Mouse (Mus musculus): ENCODE results near the gene Lrrc10b. TPM values are rescaled to one million over a fixed set of nuclear protein-coding genes. Genes with fewer than 3 reads are reported as not detected.

Lrrc10b gene
- 0.53 and 1.1 TPM in 2 replicates for polyA plus RNA-seq (2015; fragmentation: Nextera tagmentation; extraction: Ambion mirVana)

GRCm38 (mm10) chr19:10456752-10457483 is at the start of gene Lrrc10b:
TSS of gene Lrrc10b (minus strand) at chr19:10457473.
- under 1% methylated on average over 78 of the region's 96 CpGs for WGBS
- peak; percentile 57 for ATAC-seq (ENCODE audit: low FRiP score)
- Histone ChIP-seq H3K27ac (peak within 1 kb of the TSS; percentile 76), H3K36me3 (no peaks in the 10 kb centered on the region), H3K4me1 (replicated peaks) (peaks cover 35% of the 10 kb centered on the region), H3K27me3 (peaks cover 89% of the 10 kb centered on the region), H3K4me3 (peak within 1 kb of the TSS; percentile 50), H3K4me2 (peak within 1 kb of the TSS; percentile 83), H3K9me3 (no peaks in the 10 kb centered on the region), H3K9ac (peak within 1 kb of the TSS; percentile 71)

GRCm38 (mm10) chr19:10502571-10502970 is 45.3 kb upstream of the Lrrc10b start:
- Histone ChIP-seq H3K27me3 (no peaks in the 10 kb centered on the region), H3K4me2 (no peak overlapping the region), H3K9me3 (no peaks in the 10 kb centered on the region), H3K36me3 (peaks cover 64% of the 10 kb centered on the region), H3K27ac (no peak overlapping the region), H3K9ac (no peak overlapping the region), H3K4me3 (no peak overlapping the region), H3K4me1 (replicated peaks) (peaks cover 6% of the 10 kb centered on the region; the same call in 1 of the 2 replicates)
- ATAC-seq (ENCODE audit: low FRiP score), result peak; percentile 76; the same call in 1 of the 2 replicates
- 3% methylated on average over 4 of the region's 4 CpGs for WGBS

GRCm38 (mm10) chr19:10500581-10500980 is 43.3 kb upstream of the Lrrc10b start:
- Histone ChIP-seq H3K4me1 (replicated peaks) (peaks cover 20% of the 10 kb centered on the region), H3K4me3 (no peak overlapping the region), H3K4me2 (no peak overlapping the region), H3K27ac (no peak overlapping the region), H3K9ac (no peak overlapping the region), H3K36me3 (peaks cover 50% of the 10 kb centered on the region), H3K9me3 (no peaks in the 10 kb centered on the region), H3K27me3 (no peaks in the 10 kb centered on the region)
- WGBS, result 95% methylated on average over 8 of the region's 8 CpGs
- ATAC-seq (ENCODE audit: low FRiP score), result no peak

DNA sequence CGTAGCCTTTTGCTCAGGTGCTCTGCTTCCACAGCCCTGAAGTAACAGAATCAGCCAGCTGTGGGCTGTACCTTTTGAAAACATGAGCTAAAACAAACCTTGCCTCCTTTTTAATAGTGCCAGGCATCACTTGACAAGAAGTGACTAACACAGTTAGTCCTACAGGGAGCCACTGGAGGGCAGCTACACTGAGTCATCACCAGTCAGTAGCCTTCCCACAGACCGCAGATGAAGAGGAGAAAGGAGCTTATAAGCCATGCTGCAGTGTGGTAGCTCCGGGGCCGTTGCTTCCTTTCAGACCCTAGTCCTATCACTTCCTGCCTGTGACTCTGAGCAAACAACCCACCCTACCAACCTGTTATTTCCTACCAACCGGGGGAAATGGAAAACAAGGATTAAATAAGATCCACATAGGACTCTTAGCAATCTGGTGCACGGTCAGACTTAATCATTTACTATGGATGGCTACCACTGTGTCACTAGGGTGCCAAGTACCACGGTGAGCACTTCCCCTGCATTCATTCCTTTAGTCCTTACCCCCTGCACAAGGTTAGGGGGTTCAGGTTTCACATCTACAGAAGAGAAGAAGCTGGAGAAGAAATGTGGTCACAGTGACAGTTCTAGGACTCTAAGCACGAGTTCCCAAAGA is 40.4 kb upstream of the Lrrc10b start:
- Histone ChIP-seq H3K4me1 (replicated peaks) (peaks cover 20% of the 10 kb centered on the region), H3K27ac (peak overlapping the region; percentile 30; the same call in 1 of the 2 replicates), H3K9ac (no peak overlapping the region), H3K27me3 (no peaks in the 10 kb centered on the region), H3K4me3 (no peak overlapping the region), H3K4me2 (no peak overlapping the region), H3K36me3 (peaks cover 33% of the 10 kb centered on the region), H3K9me3 (no peaks in the 10 kb centered on the region)
- 57% methylated on average over 8 of the region's 8 CpGs for WGBS
- ATAC-seq (ENCODE audit: low FRiP score), result no peak

- Histone ChIP-seq H3K27ac (peak overlapping the region; percentile 70), H3K4me3 (no peak overlapping the region), H3K4me1 (replicated peaks) (peaks cover 20% of the 10 kb centered on the region), H3K9me3 (no peaks in the 10 kb centered on the region), H3K9ac (0 out of 2 replicates have a peak overlapping the region, but pooled peaks have one; percentile 24), H3K4me2 (no peak overlapping the region), H3K27me3 (no peaks in the 10 kb centered on the region), H3K36me3 (peaks cover 31% of the 10 kb centered on the region)
- no peak for ATAC-seq (ENCODE audit: low FRiP score)
- WGBS, result 71% methylated on average over 2 of the region's 2 CpGs
Measured at GRCm38 (mm10) chr19:10496976-10497375, 39.7 kb upstream of the Lrrc10b start.

- no peaks in the 10 kb centered on the region for H3K9me3 ChIP-seq
- WGBS, result 87% methylated on average over 1 of the region's 1 CpGs
- no peak overlapping the region for H3K4me2 ChIP-seq
- no peak overlapping the region for H3K9ac ChIP-seq
- no peak for ATAC-seq (ENCODE audit: low FRiP score)
- H3K27me3 ChIP-seq, result no peaks in the 10 kb centered on the region
- H3K36me3 ChIP-seq, result peaks cover 18% of the 10 kb centered on the region
- peaks cover 20% of the 10 kb centered on the region for H3K4me1 ChIP-seq (replicated peaks)
- peak overlapping the region; percentile 35; the same call in 1 of the 2 replicates for H3K27ac ChIP-seq
- H3K4me3 ChIP-seq, result no peak overlapping the region
Measured at GRCm38 (mm10) chr19:10495670-10496069, 38.4 kb upstream of the Lrrc10b start.

DNA sequence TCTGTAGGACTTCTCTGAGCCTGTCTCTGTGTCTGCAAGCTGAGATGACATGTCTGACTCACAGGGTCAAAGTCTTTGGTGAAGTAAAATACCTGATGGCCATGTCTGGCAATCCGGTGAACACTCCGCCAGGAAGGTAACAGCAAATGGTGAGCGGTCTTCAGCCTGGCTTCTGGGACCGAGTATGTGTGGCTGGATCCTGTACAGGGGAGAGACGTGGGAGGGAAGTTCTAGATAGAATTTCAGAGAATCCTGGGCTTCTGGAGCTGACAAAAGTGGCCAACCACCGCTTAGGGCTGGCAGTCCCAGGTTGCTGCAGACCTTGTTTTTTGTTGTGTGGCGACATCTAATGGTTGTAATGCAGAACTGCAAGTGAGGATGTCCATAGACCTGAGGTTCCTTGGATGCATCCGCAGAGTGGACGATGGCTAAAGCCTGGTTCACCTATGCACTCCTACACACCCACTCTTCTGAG is 29.0 kb upstream of the Lrrc10b start:
- Histone ChIP-seq H3K4me3 (no peak overlapping the region), H3K27ac (no peak overlapping the region)
- peak; percentile 85 for ATAC-seq (ENCODE audit: low FRiP score)

DNA sequence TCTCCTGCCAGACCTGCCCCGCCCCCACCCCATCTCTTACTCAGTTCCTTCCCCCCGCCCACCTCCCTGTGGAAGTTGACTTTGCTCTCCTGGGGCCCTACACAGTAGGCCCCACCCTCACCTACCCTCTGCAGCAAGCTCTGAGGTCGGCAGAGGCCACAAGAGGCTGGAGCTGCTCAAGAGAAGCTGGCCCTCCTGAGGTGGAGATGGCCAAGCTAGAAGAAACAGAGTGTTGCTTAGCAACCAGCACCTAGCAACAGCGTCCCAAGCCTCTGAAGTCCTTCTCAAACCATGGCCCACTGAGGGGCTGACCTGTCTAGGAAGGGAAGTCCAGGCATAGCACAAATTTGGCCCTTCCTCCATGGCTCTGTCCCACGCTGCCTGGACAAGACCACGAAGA is 25.4 kb upstream of the Lrrc10b start, which contains the start of gene Ppp1r32:
Gene Ppp1r32 (minus strand): TSS at position 226 of the 400 bp plus-strand sequence.
- Histone ChIP-seq H3K9ac (no peak within 1 kb of the TSS), H3K27ac (no peak within 1 kb of the TSS), H3K4me2 (no peak within 1 kb of the TSS), H3K4me1 (replicated peaks) (peaks cover 10% of the 10 kb centered on the region), H3K9me3 (no peaks in the 10 kb centered on the region), H3K4me3 (no peak within 1 kb of the TSS), H3K27me3 (peaks cover 16% of the 10 kb centered on the region), H3K36me3 (no peaks in the 10 kb centered on the region)
- WGBS, result 22% methylated on average over 6 of the region's 6 CpGs
- no peak for ATAC-seq (ENCODE audit: low FRiP score)

More for the DNA sequence above, 29.0 kb upstream of the Lrrc10b start:
- H3K27me3 ChIP-seq, result peaks cover 14% of the 10 kb centered on the region; the same call in 1 of the 2 replicates
- no peaks in the 10 kb centered on the region for H3K9me3 ChIP-seq
- H3K36me3 ChIP-seq, result no peaks in the 10 kb centered on the region
- WGBS, result 24% methylated on average over 9 of the region's 9 CpGs
- no peak overlapping the region for H3K4me2 ChIP-seq
- H3K9ac ChIP-seq, result no peak overlapping the region
- H3K4me1 ChIP-seq (replicated peaks), result peaks cover 10% of the 10 kb centered on the region

DNA sequence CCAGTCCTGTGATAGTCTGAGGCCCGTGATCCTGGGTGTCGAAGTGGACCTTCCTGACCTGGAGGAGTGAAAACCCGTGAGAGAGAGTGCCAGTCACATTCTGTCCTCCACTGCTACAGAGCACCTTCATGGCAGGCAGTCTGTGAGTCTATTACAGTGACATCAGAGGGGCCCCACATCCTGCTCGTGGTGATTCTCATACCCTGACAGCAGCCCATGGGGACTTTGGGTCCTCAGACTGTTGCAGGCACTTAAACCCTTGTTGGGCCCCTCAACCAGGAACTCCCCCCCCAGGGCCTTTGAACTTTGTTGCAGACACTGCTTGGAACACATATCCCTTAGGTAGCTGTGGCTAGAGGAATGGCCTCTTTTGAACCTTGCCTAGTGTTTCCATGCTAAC is 22.3 kb upstream of the Lrrc10b start:
- Histone ChIP-seq H3K9ac (no peak overlapping the region), H3K4me2 (no peak overlapping the region), H3K27ac (no peak overlapping the region), H3K27me3 (peaks cover 15% of the 10 kb centered on the region; the same call in 1 of the 2 replicates), H3K9me3 (no peaks in the 10 kb centered on the region), H3K4me3 (no peak overlapping the region), H3K36me3 (no peaks in the 10 kb centered on the region), H3K4me1 (replicated peaks) (peaks cover 10% of the 10 kb centered on the region)
- WGBS, result 78% methylated on average over 4 of the region's 4 CpGs
- no peak for ATAC-seq (ENCODE audit: low FRiP score)

DNA sequence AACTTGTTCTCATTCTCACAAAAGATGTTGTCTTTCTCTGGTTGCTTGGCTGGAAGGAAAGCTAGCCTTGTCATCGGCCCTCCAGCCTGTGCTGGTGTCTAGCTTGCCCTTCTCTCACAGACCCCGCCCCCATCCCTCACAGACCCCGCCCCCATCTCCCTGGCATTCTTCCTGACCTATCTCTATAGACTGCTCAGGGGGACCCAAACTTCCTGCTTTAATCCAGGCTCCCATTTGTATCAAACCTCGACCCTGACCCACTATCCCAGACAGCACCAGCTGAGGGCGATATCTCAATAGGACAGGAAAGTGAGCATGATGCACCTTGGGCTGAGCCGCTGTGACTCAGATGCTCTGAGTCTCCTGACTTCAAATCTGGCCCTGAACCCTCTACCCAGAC is 16.5 kb upstream of the Lrrc10b start:
- Histone ChIP-seq H3K9me3 (no peaks in the 10 kb centered on the region), H3K4me1 (replicated peaks) (0 out of 2 replicates have a peak, but pooled peaks cover 5% of the 10 kb centered on the region), H3K9ac (no peak overlapping the region), H3K4me3 (no peak overlapping the region), H3K36me3 (no peaks in the 10 kb centered on the region), H3K4me2 (no peak overlapping the region), H3K27ac (no peak overlapping the region), H3K27me3 (peaks cover 12% of the 10 kb centered on the region; the same call in 1 of the 2 replicates)
- WGBS, result 22% methylated on average over 6 of the region's 6 CpGs
- no peak for ATAC-seq (ENCODE audit: low FRiP score)

- H3K9me3 ChIP-seq, result no peaks in the 10 kb centered on the region
- no peak overlapping the region for H3K4me3 ChIP-seq
- no peak for ATAC-seq (ENCODE audit: low FRiP score)
- no peaks in the 10 kb centered on the region for H3K36me3 ChIP-seq
- peaks cover 11% of the 10 kb centered on the region; the same call in 1 of the 2 replicates for H3K27me3 ChIP-seq
- WGBS, result 77% methylated on average over 3 of the region's 3 CpGs
- no peak overlapping the region for H3K27ac ChIP-seq
- H3K9ac ChIP-seq, result no peak overlapping the region
- no peak overlapping the region for H3K4me2 ChIP-seq
- 0 out of 2 replicates have a peak, but pooled peaks cover 5% of the 10 kb centered on the region for H3K4me1 ChIP-seq (replicated peaks)
Measured at GRCm38 (mm10) chr19:10472958-10473357, 15.7 kb upstream of the Lrrc10b start.

GRCm38 (mm10) chr19:10469171-10469658 is 11.9 kb upstream of the Lrrc10b start:
- 58% methylated on average over 8 of the region's 8 CpGs for WGBS
- H3K4me3 ChIP-seq, result no peak overlapping the region
- no peaks in the 10 kb centered on the region for H3K36me3 ChIP-seq
- no peaks in the 10 kb centered on the region for H3K9me3 ChIP-seq
- 0 out of 2 replicates have a peak, but pooled peaks cover 5% of the 10 kb centered on the region for H3K4me1 ChIP-seq (replicated peaks)
- no peak overlapping the region for H3K9ac ChIP-seq
- no peak overlapping the region for H3K27ac ChIP-seq
- H3K4me2 ChIP-seq, result no peak overlapping the region
- no peaks in the 10 kb centered on the region for H3K27me3 ChIP-seq
- ATAC-seq (ENCODE audit: low FRiP score), result no peak
